17 mouse cellular contexts compared by ENCODE assay signal in the genomic region with DNA sequence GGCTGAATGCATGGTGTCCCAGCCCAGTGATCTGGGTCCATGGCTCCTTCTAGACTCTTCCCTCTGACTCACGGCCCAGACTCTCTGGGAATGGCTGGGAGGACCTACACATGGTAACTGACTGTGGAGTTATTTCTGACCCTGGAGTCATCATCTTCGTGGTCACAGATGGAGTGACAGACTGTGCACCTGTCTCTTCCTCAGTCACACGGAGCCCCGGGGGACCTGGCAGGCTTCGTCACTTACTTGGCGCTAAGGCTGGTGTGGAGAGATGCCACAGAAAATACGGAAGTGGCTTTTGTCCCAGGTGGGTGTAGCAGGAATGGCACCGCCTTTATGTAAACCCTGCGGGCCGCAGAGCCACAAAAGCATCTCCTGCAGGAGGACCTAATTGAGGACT. TPM values are rescaled to one million over a fixed set of nuclear protein-coding genes. Genes with fewer than 3 reads are reported as not detected.
DNase-seq lines count a peak whose midpoint lies in the region; ATAC-seq lines count a peak whose summit lies in the region.
"Had no signal": no experiment of that assay in that cellular context is flagged by ENCODE, and none has a peak within 500 bp of the region (broad histone marks: within the 10 kb centered on the region; RNA-seq: fewer than 3 reads in every experiment).

No protein-coding gene starts in this region.

- DNase-seq in gastrocnemius, adult 18-20 months (ENCODE audit: low spot score): peak; percentile 86
- DNase-seq in gastrocnemius, postnatal 4 days (ENCODE audit: low spot score in 2 of 2): no peak
- DNase-seq in CD4-positive helper T cell, adult 2 months (ENCODE audit: low read depth, low spot score): peak; percentile 28
- DNase-seq in cerebellum, adult 9-11 months: peak; percentile 95
- DNase-seq in layer of hippocampus, postnatal 36 days: no peak
- no peak for DNase-seq in retina, postnatal 1 day
- no peak for DNase-seq in kidney, adult 18-20 months
- DNase-seq: adrenal gland, postnatal 14 days; forebrain, postnatal 0 days; kidney, adult 11 months had no signal

- peak overlapping the region; percentile 94 to 98 for H3K27ac ChIP-seq in heart, embryonic 14.5 days (replicated peaks in 1 of 2; ENCODE audit: control insufficient read depth in 1 of 2, insufficient read depth in 1 of 2, low read depth in 2 of 2, low read length in 2 of 2)
- H3K27ac ChIP-seq: embryonic facial prominence, embryonic 15.5 days; liver, embryonic 14.5 days had no signal

- peak overlapping the region; percentile 98 for H3K9ac ChIP-seq in heart, embryonic 14.5 days (ENCODE audit: low read length)
- H3K9ac ChIP-seq: embryonic facial prominence, embryonic 15.5 days; forebrain, postnatal 0 days; liver, embryonic 14.5 days had no signal

- peak overlapping the region; percentile 72 for H3K4me2 ChIP-seq in heart, embryonic 14.5 days (ENCODE audit: low read length)
- H3K4me2 ChIP-seq: embryonic facial prominence, embryonic 15.5 days had no signal

- no peak for ATAC-seq in heart, embryonic 14.5 days (ENCODE audit: insufficient number of reproducible peaks, insufficient read depth, low FRiP score, low read depth)
- ATAC-seq: forebrain, postnatal 0 days; Patski had no signal

- peak overlapping the region in 1 of 2 experiments; percentile 22; a peak in 1 of 4 replicates for H3K4me3 ChIP-seq in heart, embryonic 14.5 days (ENCODE audit: control insufficient read depth in 1 of 2, insufficient read depth in 1 of 2, low read depth in 1 of 2, low read length in 2 of 2)
- H3K4me3 ChIP-seq: embryonic facial prominence, embryonic 15.5 days had no signal

- WGBS in heart, embryonic 14.5 days: 41% methylated on average over 10 of the region's 10 CpGs

- peaks cover 8% of the 10 kb centered on the region for H3K36me3 ChIP-seq in heart, embryonic 14.5 days (ENCODE audit: control insufficient read depth, insufficient read depth, low read length)
- H3K36me3 ChIP-seq: embryonic facial prominence, embryonic 15.5 days had no signal

- no peaks in the 10 kb centered on the region for H3K27me3 ChIP-seq in heart, embryonic 14.5 days (ENCODE audit: control insufficient read depth, insufficient read depth, low read length)
- H3K27me3 ChIP-seq: embryonic facial prominence, embryonic 15.5 days; Patski had no signal

- no peaks in the 10 kb centered on the region for H3K9me3 ChIP-seq in heart, embryonic 14.5 days (ENCODE audit: control insufficient read depth, low read length)
- H3K9me3 ChIP-seq: embryonic facial prominence, embryonic 15.5 days had no signal

- H3K4me1 ChIP-seq in heart, embryonic 14.5 days (ENCODE audit: control insufficient read depth in 2 of 2, insufficient read depth in 2 of 2, low read length in 2 of 2): peaks cover 39 to 43% of the 10 kb centered on the region in 2 experiments

RNA-seq across cellular contexts. Expression of a gene that starts 0.8 kb away (rescaled TPM):
- 100 to 1,000 TPM in 1 of 2 experiments, 10 to 100 TPM in 1; 81.3 to 590 TPM for total RNA-seq in gastrocnemius, adult 18-20 months (2021)
- total RNA-seq in gastrocnemius, postnatal 4 days (2021): 100 to 1,000 TPM; 101 to 111 TPM
- 57.1 and 59.9 TPM in 2 replicates for polyA plus RNA-seq in heart, embryonic 14.5 days (2014; fragmentation: Nextera tagmentation; extraction: Ambion mirVana)
- under 1 TPM; 0.05 to 0.20 TPM for total RNA-seq in layer of hippocampus, postnatal 36 days (2021)
- total RNA-seq: common myeloid progenitor, adult 5-6 weeks; forebrain, postnatal 0 days; hematopoietic stem cell, adult 5-6 weeks had no signal
- polyA plus RNA-seq: forebrain, postnatal 0 days; liver, embryonic 14.5 days; thymus, postnatal 0 days had no signal

RNA-seq across cellular contexts. Expression of a gene that starts 39.7 kb away (rescaled TPM):
- 10 to 100 TPM; 11.4 to 27.0 TPM for total RNA-seq in gastrocnemius, adult 18-20 months (2021)
- total RNA-seq in gastrocnemius, postnatal 4 days (2021): 1 to 10 TPM; 4.5 to 5.4 TPM
- 1.7 and 3.2 TPM in 2 replicates for polyA plus RNA-seq in heart, embryonic 14.5 days (2014; fragmentation: Nextera tagmentation; extraction: Ambion mirVana)
- 10 to 100 TPM; 12.8 to 15.5 TPM for total RNA-seq in layer of hippocampus, postnatal 36 days (2021)

RNA-seq across cellular contexts. Expression of a gene that starts 45.5 kb away (rescaled TPM):
- total RNA-seq in gastrocnemius, adult 18-20 months (2021): under 1 TPM in 1 of 2 experiments, not detected in 1; 0.21 TPM
- total RNA-seq in gastrocnemius, postnatal 4 days (2021): 1 to 10 TPM; 5.5 to 5.6 TPM
- 7.5 and 9.0 TPM in 2 replicates for polyA plus RNA-seq in heart, embryonic 14.5 days (2014; fragmentation: Nextera tagmentation; extraction: Ambion mirVana)
- 10 to 100 TPM; 29.0 to 30.9 TPM for total RNA-seq in layer of hippocampus, postnatal 36 days (2021)
- polyA plus RNA-seq: Patski had no signal

Comparison
In these comparisons a context has a peak if more than half of its experiments do, and no peak if none do; other contexts are left out.
1. DNase-seq: peak in gastrocnemius, adult 18-20 months (single experiment), CD4-positive helper T cell, adult 2 months (single experiment) and cerebellum, adult 9-11 months (single experiment); none in gastrocnemius, postnatal 4 days (0 of 2), layer of hippocampus, postnatal 36 days (0 of 2), retina, postnatal 1 day (single experiment) and kidney, adult 18-20 months (single experiment).
2. RNA of a gene that starts 45.5 kb away (total RNA-seq): 29.0 to 30.9 TPM in layer of hippocampus, postnatal 36 days and 5.5 to 5.6 TPM in gastrocnemius, postnatal 4 days; 0.21 TPM in gastrocnemius, adult 18-20 months; every median in the first group is over 4 times any median in the second.
3. RNA of a gene that starts 0.8 kb away (total RNA-seq): 81.3 to 590 TPM in gastrocnemius, adult 18-20 months and 101 to 111 TPM in gastrocnemius, postnatal 4 days; 0.05 to 0.20 TPM in layer of hippocampus, postnatal 36 days; every median in the first group is over 10 times any median in the second.